Mouse (Mus musculus) activated CD4-positive, CD25-positive, alpha-beta regulatory T cell, adult 4 months (primary cell): ENCODE results near the gene Faim. TPM values are rescaled to one million over a fixed set of nuclear protein-coding genes. Genes with fewer than 3 reads are reported as not detected.

Source experiments
- ATAC-seq: one replicate; pipeline ENCODE4 v1.8.0; 2017
- polyA plus RNA-seq, 2 experiments: library from polyadenylated mRNA; unstranded; fragments of 100-300 nt; shearing (Covaris generic); gene quantifications; one replicate each; pipeline ENCODE4 v1.2.1; 2017

Faim gene
- 10 to 100 TPM; 62.0 to 71.2 TPM for polyA plus RNA-seq

GRCm38 (mm10) chr9:98985800-98986475 lies at the start of gene Faim:
Gene Faim (plus strand): TSS chr9:98986373.
- ATAC-seq, result peak; percentile 96

- ATAC-seq, result no peak
Observed at GRCm38 (mm10) chr9:98939290-98939689, 46.9 kb upstream of the Faim start.

GRCm38 (mm10) chr9:98952171-98953050 lies 33.8 kb upstream of the Faim start:
- no peak for ATAC-seq

- ATAC-seq, result no peak
Observed at GRCm38 (mm10) chr9:98953291-98953690, 32.9 kb upstream of the Faim start.

GRCm38 (mm10) chr9:98953830-98954229 lies 32.3 kb upstream of the Faim start:
- no peak for ATAC-seq

GRCm38 (mm10) chr9:98954391-98955102 lies 31.6 kb upstream of the Faim start:
- no peak for ATAC-seq

GRCm38 (mm10) chr9:98955103-98955715 lies 31.0 kb upstream of the Faim start, which contains the start of gene Foxl2:
Gene Foxl2 (plus strand): TSS chr9:98955288.
- no peak for ATAC-seq

- ATAC-seq, result no peak
Observed at GRCm38 (mm10) chr9:98955716-98956224, 30.4 kb upstream of the Faim start.

GRCm38 (mm10) chr9:98956591-98957381 lies 29.4 kb upstream of the Faim start:
- ATAC-seq, result no peak

GRCm38 (mm10) chr9:98957751-98958351 lies 28.3 kb upstream of the Faim start:
- no peak for ATAC-seq

GRCm38 (mm10) chr9:98958628-98959027 lies 27.5 kb upstream of the Faim start:
- no peak for ATAC-seq

GRCm38 (mm10) chr9:98959851-98960250 lies 26.3 kb upstream of the Faim start:
- ATAC-seq, result no peak

- ATAC-seq, result no peak
Observed at GRCm38 (mm10) chr9:98960348-98960747, 25.8 kb upstream of the Faim start.

- no peak for ATAC-seq
Observed at GRCm38 (mm10) chr9:98961591-98962477, 24.3 kb upstream of the Faim start.

GRCm38 (mm10) chr9:98962478-98963142 lies 23.6 kb upstream of the Faim start:
- ATAC-seq, result no peak

- no peak for ATAC-seq
Observed at GRCm38 (mm10) chr9:98963661-98964060, 22.5 kb upstream of the Faim start.

GRCm38 (mm10) chr9:98965084-98965483 lies 21.1 kb upstream of the Faim start:
- ATAC-seq, result peak; percentile 36

GRCm38 (mm10) chr9:98973101-98973521 lies 13.1 kb upstream of the Faim start:
- ATAC-seq, result no peak

GRCm38 (mm10) chr9:98973561-98973960 lies 12.6 kb upstream of the Faim start:
- ATAC-seq, result no peak
